Mouse (Mus musculus) forebrain, embryonic 12.5 days (tissue): Measurements from ENCODE around the gene Gpr174. TPM values are rescaled to one million over a fixed set of nuclear protein-coding genes. Genes with fewer than 3 reads are reported as not detected.
"Not testable (repeated sequence)": the region's sequence is repeated elsewhere in the genome, so short reads cannot be mapped to it uniquely, and the experiment has no call there.

Experiments used
- ATAC-seq: fragments of 200-750 bp; cut with Nextera tagmentation; 2 replicates; pipeline ENCODE4 v1.8.0; 2017; ENCODE audit warnings: moderate TSS enrichment; ENCODE audit not compliant: low FRiP score
- H3K27ac ChIP-seq: fragments of 300-500 bp; sonication (generic); 2 replicates; pipeline ENCODE4 v1.5.1; 2016; ENCODE audit warnings: mild to moderate bottlenecking
- H3K27me3 ChIP-seq: fragments of 300-500 bp; sonication (generic); 2 replicates; pipeline ENCODE4 v1.6.1; 2016; ENCODE audit warnings: mild to moderate bottlenecking
- H3K36me3 ChIP-seq: fragments of 300-500 bp; sonication (generic); replicated peaks from 2 replicates; pipeline ENCODE4 v1.6.1; 2016; ENCODE audit warnings: mild to moderate bottlenecking
- H3K4me1 ChIP-seq: fragments of 300-500 bp; sonication (generic); 2 replicates; pipeline ENCODE4 v1.6.1; 2016
- H3K4me2 ChIP-seq: fragments of 300-500 bp; sonication (generic); 2 replicates; pipeline ENCODE4 v1.6.1; 2016; ENCODE audit warnings: mild to moderate bottlenecking, moderate library complexity
- H3K4me3 ChIP-seq: fragments of 300-500 bp; sonication (generic); replicated peaks from 2 replicates; pipeline ENCODE4 v1.5.1; 2016; ENCODE audit warnings: mild to moderate bottlenecking
- H3K9ac ChIP-seq: fragments of 300-500 bp; sonication (generic); 2 replicates; pipeline ENCODE4 v1.6.1; 2016; ENCODE audit warnings: mild to moderate bottlenecking
- H3K9me3 ChIP-seq: fragments of 300-500 bp; sonication (generic); 2 replicates; pipeline ENCODE4 v1.6.1; 2016
- WGBS: fragments of 180-500 bp; shearing (Covaris S2); methylation state at CpG from one replicate; pipeline ENCODE4 v1.1.7; 2016; 5-methylcytosine and 5-hydroxymethylcytosine counted together
- polyA plus RNA-seq: library from polyadenylated mRNA; unstranded; fragments of >200 nt; fragmentation: Nextera tagmentation; extraction: Ambion mirVana; gene quantifications from 2 replicates; pipeline ENCODE4 v1.2.1, GENCODE M21; 2016

Gene Gpr174
- polyA plus RNA-seq = not detected in 2 replicates

DNA sequence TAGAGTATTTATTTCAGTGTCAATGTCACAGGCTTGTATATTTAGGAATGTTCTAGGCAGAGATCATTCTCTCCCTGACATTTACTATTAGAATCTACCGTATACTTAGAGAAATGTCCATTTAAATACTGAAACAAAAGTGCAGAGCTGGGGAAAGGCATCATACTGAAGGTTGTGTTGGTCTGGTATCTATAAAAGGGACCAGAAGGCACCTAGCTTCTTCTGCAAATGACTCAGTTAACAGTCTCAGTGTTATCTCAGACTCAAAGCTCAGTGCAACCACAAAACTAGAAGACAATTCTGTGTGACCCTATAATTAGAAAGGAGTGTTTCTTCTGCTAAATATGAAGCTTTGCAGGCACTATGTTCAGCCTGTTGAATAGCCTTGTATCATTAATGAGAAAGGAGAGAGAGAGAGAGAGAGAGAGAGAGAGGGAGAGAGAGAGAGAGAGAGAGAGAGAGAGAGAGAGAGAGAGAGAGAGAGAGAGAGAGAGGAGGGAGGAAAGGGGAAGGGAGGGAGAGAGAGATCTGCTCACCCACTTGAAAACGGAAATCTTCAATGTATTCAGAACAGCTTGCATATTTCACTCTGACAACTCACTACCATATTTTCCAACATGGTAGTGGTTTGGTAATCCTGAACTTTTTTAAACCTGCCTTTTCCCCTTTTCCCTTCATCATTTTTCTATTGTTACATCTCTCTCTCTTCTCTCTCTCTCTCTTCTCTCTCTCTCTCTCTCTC lies at the start of gene Gpr174:
Gpr174 (plus strand) TSS at position 393 of the 742 bp plus-strand sequence.
- H3K9me3 ChIP-seq = no peaks in the 10 kb centered on the region
- H3K9ac ChIP-seq = no peak within 1 kb of the TSS
- 51% methylated on average over 2 of the region's 2 CpGs for WGBS
- H3K4me1 ChIP-seq = no peaks in the 10 kb centered on the region
- H3K4me2 ChIP-seq = no peak within 1 kb of the TSS
- H3K27ac ChIP-seq = no peak within 1 kb of the TSS
- ATAC-seq = no peak
- H3K36me3 ChIP-seq = no peaks in the 10 kb centered on the region
- no peak within 1 kb of the TSS for H3K4me3 ChIP-seq
- H3K27me3 ChIP-seq = no peaks in the 10 kb centered on the region

DNA sequence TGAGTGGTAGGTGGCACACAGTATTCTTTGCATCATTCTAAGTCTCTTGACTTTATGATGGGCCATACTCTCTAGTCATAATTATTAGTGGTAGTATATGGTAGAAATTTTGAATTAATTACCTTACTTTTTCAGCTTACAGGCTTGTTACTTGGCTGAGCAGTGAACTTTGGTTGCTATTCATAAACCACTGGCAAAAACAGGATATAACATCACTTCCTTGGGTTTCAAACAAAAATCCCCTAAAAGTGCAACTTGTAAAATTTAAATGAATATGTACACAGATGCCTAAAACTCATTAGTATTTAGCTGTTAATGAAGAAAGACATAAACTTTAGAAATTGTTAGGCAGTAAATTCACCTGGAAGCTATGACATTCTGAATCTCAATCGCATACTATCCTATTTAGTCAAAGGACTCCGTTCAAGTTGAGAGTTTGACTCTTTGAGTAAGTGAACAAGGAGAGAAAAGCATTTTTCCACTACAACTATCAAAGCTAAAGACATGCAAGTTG lies 38.0 kb upstream of the Gpr174 start:
- ATAC-seq = no peak
- Histone ChIP-seq H3K4me3 (no peak overlapping the region), H3K36me3 (no peaks in the 10 kb centered on the region), H3K9ac (no peak overlapping the region), H3K27ac (no peak overlapping the region), H3K4me2 (no peak overlapping the region), H3K4me1 (no peaks in the 10 kb centered on the region), H3K9me3 (no peaks in the 10 kb centered on the region), H3K27me3 (no peaks in the 10 kb centered on the region)
- WGBS = 92% methylated on average over 2 of the region's 2 CpGs

DNA sequence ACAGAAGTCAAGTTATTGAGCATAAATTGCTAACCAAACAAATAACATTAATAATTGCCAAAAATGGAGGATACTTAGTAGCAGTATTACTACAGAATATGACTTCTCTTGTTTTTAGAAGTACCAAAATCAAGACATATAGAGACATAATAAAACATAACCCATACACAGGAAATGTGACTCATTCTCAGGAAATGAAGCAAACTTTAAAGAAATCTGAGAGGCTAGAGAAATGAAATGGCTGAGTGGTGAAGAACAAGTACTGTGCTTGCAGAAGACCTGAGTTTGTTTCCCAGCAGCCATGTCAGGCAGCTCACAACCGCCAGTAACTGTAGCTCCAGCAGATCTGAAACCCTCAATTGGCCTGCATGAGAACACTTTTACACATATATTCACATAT lies 30.8 kb upstream of the Gpr174 start:
- H3K4me1 ChIP-seq = no peaks in the 10 kb centered on the region
- WGBS = 71% methylated on average over 1 of the region's 1 CpGs
- no peak for ATAC-seq
- H3K27ac ChIP-seq = no peak overlapping the region
- H3K36me3 ChIP-seq = no peaks in the 10 kb centered on the region
- H3K4me3 ChIP-seq = no peak overlapping the region
- H3K4me2 ChIP-seq = no peak overlapping the region
- H3K9me3 ChIP-seq = no peaks in the 10 kb centered on the region
- no peaks in the 10 kb centered on the region for H3K27me3 ChIP-seq
- no peak overlapping the region for H3K9ac ChIP-seq

DNA sequence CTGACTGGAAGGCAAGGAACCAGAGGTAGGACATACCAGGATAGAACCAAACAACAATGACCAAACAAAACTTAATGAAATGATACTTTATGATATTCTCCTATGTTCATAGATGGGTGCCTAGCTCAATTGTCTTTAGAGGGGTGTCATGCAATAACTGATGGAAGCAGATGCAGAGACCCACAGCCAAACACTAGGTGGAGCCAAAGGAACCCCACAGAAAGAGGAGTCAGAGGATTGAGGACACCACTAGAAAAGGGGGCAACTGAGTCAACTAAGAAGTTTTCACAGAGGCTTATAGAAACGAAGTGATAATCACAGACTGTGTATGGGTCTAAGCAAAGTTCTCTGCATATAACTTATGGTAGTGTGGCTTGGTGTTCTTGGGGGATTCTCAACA lies 24.5 kb upstream of the Gpr174 start:
- ATAC-seq = no peak

DNA sequence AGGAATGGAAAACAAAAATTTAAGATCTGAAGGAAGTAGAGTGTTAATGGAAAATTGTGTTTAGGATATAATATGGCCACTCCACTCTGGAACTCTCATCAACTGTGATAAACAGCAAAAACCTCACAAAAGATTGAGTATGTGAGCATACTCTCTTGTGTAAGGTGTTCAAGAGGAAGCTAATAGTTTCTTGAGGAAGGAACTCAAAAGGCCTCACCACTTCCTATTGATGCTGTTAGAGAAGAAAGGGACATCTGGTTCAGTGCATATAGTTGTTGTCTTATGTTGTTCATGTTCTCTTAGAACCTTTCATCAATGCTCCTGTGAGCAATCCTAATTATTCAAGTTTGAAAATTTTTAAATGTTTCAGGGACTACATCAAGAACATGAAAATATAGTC lies 21.0 kb upstream of the Gpr174 start:
- Histone ChIP-seq H3K4me3 (no peak overlapping the region), H3K36me3 (no peaks in the 10 kb centered on the region), H3K27ac (no peak overlapping the region), H3K4me2 (no peak overlapping the region), H3K27me3 (no peaks in the 10 kb centered on the region), H3K4me1 (no peaks in the 10 kb centered on the region), H3K9ac (no peak overlapping the region), H3K9me3 (no peaks in the 10 kb centered on the region)
- ATAC-seq = no peak

More for the DNA sequence above, 24.5 kb upstream of the Gpr174 start:
- Histone ChIP-seq H3K27ac (no peak overlapping the region), H3K4me1 (no peaks in the 10 kb centered on the region), H3K27me3 (no peaks in the 10 kb centered on the region), H3K9ac (no peak overlapping the region), H3K4me2 (no peak overlapping the region), H3K4me3 (no peak overlapping the region), H3K9me3 (no peaks in the 10 kb centered on the region), H3K36me3 (no peaks in the 10 kb centered on the region)
- WGBS = 58% methylated on average over 1 of the region's 1 CpGs

DNA sequence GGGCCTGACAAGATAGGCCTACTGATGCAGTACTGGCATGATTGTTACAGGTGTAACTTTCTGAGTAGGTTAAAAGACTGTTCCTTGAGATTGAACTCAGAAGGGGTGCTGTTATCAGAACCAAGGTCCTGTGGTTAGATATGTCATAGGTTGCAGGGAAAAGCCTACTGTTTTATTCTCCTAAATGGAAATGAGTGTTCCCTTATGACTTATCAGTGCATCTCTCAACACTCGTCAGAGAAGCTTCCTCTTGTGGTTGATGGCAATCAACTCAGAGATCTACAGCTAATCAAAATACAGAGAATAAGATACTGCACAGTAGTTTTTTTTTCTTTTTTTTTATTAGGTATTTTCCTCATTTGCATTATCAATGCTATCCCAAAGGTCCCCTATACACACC lies 19.2 kb upstream of the Gpr174 start:
- H3K27ac ChIP-seq = no peak overlapping the region
- WGBS = 91% methylated on average over 1 of the region's 1 CpGs
- H3K9me3 ChIP-seq = no peaks in the 10 kb centered on the region
- H3K9ac ChIP-seq = no peak overlapping the region
- no peaks in the 10 kb centered on the region for H3K27me3 ChIP-seq
- no peak overlapping the region for H3K4me3 ChIP-seq
- H3K4me1 ChIP-seq = no peaks in the 10 kb centered on the region
- no peak overlapping the region for H3K4me2 ChIP-seq
- no peaks in the 10 kb centered on the region for H3K36me3 ChIP-seq
- no peak for ATAC-seq

DNA sequence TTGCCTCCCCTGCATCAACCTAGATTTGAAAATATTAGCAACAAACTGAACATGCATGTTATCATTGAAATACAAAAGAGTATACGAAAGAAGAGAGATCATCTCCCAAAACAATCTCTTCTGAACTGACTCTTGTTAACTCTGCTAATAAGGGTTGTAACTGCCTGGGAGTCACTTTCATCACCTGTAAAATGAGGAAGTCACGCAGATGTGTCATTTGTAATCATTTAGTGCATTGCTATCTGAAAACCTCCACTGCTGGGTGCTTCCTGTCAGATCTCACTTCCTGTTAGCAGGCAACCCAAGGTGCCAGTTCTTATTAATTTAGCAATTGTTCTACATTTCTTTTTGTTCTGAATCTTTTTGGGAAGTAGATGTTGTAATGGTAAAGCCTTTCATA lies 5.3 kb upstream of the Gpr174 start:
- no peaks in the 10 kb centered on the region for H3K4me1 ChIP-seq
- H3K27ac ChIP-seq = no peak overlapping the region
- H3K9ac ChIP-seq = no peak overlapping the region
- no peaks in the 10 kb centered on the region for H3K27me3 ChIP-seq
- H3K9me3 ChIP-seq = no peaks in the 10 kb centered on the region
- no peak overlapping the region for H3K4me3 ChIP-seq
- no peak for ATAC-seq
- no peak overlapping the region for H3K4me2 ChIP-seq
- 84% methylated on average over 2 of the region's 2 CpGs for WGBS
- no peaks in the 10 kb centered on the region for H3K36me3 ChIP-seq

DNA sequence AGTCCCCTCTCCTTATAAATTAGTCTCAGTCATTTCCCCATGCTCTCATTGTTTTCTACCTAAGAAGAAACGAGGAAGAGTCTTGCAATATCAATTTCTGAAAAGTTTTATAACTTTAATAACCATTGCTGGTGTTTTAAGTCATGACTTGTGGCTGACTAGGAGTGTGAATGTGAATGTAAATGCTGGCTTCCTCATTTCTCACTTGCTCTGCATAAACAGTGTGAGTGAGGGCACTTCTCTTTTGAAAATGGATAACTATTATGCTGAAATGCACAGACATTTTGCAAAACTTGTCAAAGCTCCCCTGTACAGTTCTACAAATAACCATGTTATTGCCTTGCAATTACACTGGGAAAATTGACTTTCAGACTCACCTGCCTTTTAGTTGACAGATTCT lies 8.9 kb downstream of the Gpr174 start:
- H3K27ac ChIP-seq = no peak overlapping the region
- no peaks in the 10 kb centered on the region for H3K27me3 ChIP-seq
- H3K36me3 ChIP-seq = no peaks in the 10 kb centered on the region
- no peak overlapping the region for H3K4me3 ChIP-seq
- no peaks in the 10 kb centered on the region for H3K9me3 ChIP-seq
- H3K9ac ChIP-seq = no peak overlapping the region
- H3K4me1 ChIP-seq = no peaks in the 10 kb centered on the region
- WGBS = 52% methylated on average over 1 of the region's 1 CpGs
- ATAC-seq = no peak
- no peak overlapping the region for H3K4me2 ChIP-seq

DNA sequence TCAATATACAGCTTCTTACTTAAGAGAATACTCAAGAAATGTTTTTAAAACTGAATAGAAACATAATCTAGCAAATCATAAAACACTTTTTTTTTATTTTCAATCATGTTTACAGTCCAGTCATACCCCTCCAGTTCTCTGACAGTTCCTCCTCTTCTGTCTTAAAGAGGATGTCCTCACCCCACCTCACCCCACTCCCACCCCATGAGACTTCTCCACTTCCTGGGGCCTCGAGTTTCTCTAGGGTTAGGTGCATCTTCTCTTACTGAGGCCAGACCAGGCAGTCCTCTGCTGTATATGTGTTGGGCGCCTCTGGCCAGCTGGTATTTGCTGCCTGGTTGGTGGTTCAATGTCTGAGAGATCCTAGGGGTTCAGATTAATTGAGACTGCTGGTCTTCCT lies 21.9 kb downstream of the Gpr174 start:
- Histone ChIP-seq H3K27me3 (no peaks in the 10 kb centered on the region), H3K4me1 (no peaks in the 10 kb centered on the region), H3K27ac (no peak overlapping the region), H3K9me3 (no peaks in the 10 kb centered on the region), H3K36me3 (no peaks in the 10 kb centered on the region), H3K4me2 (no peak overlapping the region), H3K4me3 (no peak overlapping the region), H3K9ac (no peak overlapping the region)
- ATAC-seq = no peak
- WGBS = 81% methylated on average over 2 of the region's 2 CpGs

DNA sequence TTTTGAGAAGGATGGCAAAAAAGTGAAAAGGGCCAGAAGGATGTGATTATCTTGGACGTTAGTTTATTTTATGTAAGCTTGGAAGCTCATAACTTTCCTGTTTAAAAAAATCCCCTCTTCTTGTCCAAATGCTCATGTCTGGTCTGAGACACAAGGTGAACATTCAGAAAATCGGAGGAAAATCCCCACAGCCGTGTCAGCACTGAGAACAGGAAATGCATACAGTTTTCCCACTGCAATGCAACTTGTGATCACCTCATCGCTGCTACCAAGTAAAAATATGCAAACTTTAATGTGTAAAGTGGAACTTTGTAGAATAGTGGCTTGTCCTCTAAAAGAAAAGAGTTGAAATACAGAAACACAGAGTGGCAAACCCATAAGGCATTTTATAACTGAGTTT lies 28.5 kb downstream of the Gpr174 start:
- ATAC-seq = no peak
- Histone ChIP-seq H3K4me1 (no peaks in the 10 kb centered on the region), H3K27me3 (no peaks in the 10 kb centered on the region), H3K27ac (no peak overlapping the region), H3K36me3 (no peaks in the 10 kb centered on the region), H3K4me3 (no peak overlapping the region), H3K9me3 (no peaks in the 10 kb centered on the region), H3K9ac (no peak overlapping the region), H3K4me2 (no peak overlapping the region)
- 77% methylated on average over 4 of the region's 4 CpGs for WGBS

DNA sequence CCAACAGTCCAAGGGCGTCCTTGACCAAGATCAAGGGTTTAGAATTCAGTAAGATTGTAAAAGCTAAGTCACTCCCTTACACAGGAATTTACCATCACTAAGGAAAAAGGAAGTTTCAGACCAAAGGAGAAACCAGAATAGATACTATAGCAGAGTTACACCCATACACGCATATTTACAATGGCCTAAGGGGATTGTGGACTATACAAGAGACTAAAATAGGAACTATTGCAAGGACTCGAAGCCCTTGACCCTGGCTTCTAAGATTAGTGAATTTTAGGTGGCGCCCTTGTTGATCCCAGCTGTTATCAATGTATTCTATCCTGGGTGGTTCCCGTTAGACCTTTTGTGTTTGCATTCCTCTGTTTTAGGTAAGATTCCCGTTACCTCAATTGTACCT lies 42.2 kb downstream of the Gpr174 start:
- H3K4me1 ChIP-seq, ATAC-seq, H3K27me3 ChIP-seq, H3K9ac ChIP-seq, H3K4me2 ChIP-seq, H3K36me3 ChIP-seq, H3K9me3 ChIP-seq, H3K4me3 ChIP-seq, H3K27ac ChIP-seq: not testable (repeated sequence)
- 87% methylated on average over 6 of the region's 6 CpGs for WGBS

DNA sequence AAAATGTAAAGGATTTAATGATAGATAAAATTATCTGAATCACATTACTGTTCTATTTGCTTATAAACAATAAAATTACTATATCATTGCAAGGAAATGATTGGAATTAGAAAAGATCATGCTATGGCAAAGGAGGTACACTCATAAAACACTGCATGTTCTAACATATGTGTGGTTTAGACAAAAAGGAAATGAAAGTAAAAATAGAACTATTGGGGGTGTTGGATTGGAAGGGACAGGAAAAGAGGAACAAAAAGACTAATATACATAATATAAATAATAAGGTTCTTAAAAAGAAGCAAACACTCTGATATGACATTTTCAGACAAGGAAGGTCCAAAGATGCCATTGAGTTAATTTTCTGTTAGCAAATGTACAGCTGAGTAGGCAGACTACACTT lies 43.1 kb downstream of the Gpr174 start:
- ATAC-seq = no peak
- H3K27ac ChIP-seq = no peak overlapping the region
- no peaks in the 10 kb centered on the region for H3K9me3 ChIP-seq

DNA sequence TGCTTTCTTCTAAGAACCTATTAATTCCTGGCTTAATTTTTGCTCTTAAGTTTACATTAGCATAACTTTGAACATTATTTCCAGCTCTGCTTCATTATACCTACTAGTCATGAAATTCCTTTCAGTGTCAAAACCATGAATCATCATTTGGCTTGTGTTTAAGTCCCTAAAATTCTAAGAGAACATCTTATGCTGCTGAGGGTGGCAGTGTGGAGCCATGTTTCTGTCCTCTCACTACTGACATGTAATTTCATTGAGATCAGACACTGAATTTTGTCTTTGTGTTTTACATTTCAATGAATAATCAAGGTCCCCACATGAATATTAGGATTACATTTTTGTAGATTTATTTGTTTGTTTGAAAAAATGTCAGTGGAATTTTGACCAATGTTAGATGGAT lies 50.8 kb downstream of the Gpr174 start:
- Histone ChIP-seq H3K4me2 (no peak overlapping the region), H3K9ac (no peak overlapping the region), H3K27ac (no peak overlapping the region)

More for the DNA sequence above, 43.1 kb downstream of the Gpr174 start:
- H3K36me3 ChIP-seq = no peaks in the 10 kb centered on the region
- no peak overlapping the region for H3K9ac ChIP-seq
- no peaks in the 10 kb centered on the region for H3K27me3 ChIP-seq
- no peak overlapping the region for H3K4me2 ChIP-seq
- H3K4me3 ChIP-seq = no peak overlapping the region
- no peaks in the 10 kb centered on the region for H3K4me1 ChIP-seq

More for the DNA sequence above, 50.8 kb downstream of the Gpr174 start:
- no peaks in the 10 kb centered on the region for H3K27me3 ChIP-seq
- H3K36me3 ChIP-seq = no peaks in the 10 kb centered on the region
- no peaks in the 10 kb centered on the region for H3K9me3 ChIP-seq
- no peaks in the 10 kb centered on the region for H3K4me1 ChIP-seq
- H3K4me3 ChIP-seq = no peak overlapping the region
- ATAC-seq = no peak
